Mouse (Mus musculus) G1E (cell line): ENCODE results near the gene Spty2d1.

Experiments
- CTCF ChIP-seq: IDR thresholded peaks from 2 replicates; pipeline ENCODE4 v1.5.1; 2012; ENCODE audit warnings: low read depth, low read length, inconsistent platforms, mixed read lengths
- GATA1 ChIP-seq: IDR thresholded peaks from 2 replicates; pipeline ENCODE4 v1.6.1; 2012; ENCODE audit warnings: borderline replicate concordance, low read length, inconsistent platforms, mixed read lengths

DNA sequence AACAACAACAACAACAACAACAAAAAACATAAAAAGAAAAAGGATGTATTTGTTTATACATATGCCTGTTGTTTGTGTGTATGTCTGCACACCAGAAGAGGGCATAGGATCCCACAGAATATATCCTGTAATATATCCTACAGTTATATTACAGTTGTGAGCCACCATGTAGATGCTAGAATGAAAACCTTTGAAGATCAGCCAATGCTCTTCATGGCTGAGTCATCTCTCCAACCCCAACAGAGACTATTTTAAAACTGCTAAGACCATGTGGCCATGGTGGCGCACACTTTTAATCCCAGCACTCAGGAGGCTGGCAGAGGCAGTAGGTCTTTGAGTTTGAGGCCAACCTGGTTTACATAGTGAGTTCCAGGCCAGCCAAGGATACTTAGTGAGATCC is 19.3 kb upstream of the Spty2d1 start:
- TF ChIP-seq CTCF (no peak), GATA1 (no peak)
